Mouse (Mus musculus) G1E (cell line): ENCODE measurements around the gene Arhgef10l. TPM values are rescaled to one million over a fixed set of nuclear protein-coding genes. Genes with fewer than 3 reads are reported as not detected.

ENCODE experiments used
- ATAC-seq: 2 replicates; pipeline ENCODE4 v1.8.0; 2016; ENCODE audit warnings: mild to moderate bottlenecking; ENCODE audit not compliant: insufficient number of reproducible peaks, poor library complexity, low FRiP score, severe bottlenecking; ENCODE audit errors: extremely low read depth
- DNase-seq: peaks from one replicate; pipeline ENCODE4 v3.0.0; 2012; ENCODE audit warnings: low spot score
- H3K27me3 ChIP-seq: 2 replicates; pipeline ENCODE4 v1.6.1; 2012; ENCODE audit warnings: mild to moderate bottlenecking, low read length, inconsistent platforms; ENCODE audit not compliant: insufficient read depth
- H3K36me3 ChIP-seq: replicated peaks from 2 replicates; pipeline ENCODE3; 2012; ENCODE audit warnings: mild to moderate bottlenecking, inconsistent platforms
- H3K4me1 ChIP-seq: 2 replicates; pipeline ENCODE4 v1.6.1; 2012; ENCODE audit warnings: low read depth, low read length, inconsistent platforms, mixed read lengths; ENCODE audit not compliant: insufficient read depth
- H3K4me3 ChIP-seq: 2 replicates; pipeline ENCODE4 v1.5.1; 2012; ENCODE audit warnings: low read depth, mild to moderate bottlenecking, inconsistent platforms, low read length, moderate library complexity, mixed read lengths
- H3K9me3 ChIP-seq: replicated peaks from 2 replicates; pipeline ENCODE4 v1.6.1; 2012; ENCODE audit warnings: inconsistent platforms
- CTCF ChIP-seq: IDR thresholded peaks from 2 replicates; pipeline ENCODE4 v1.5.1; 2012; ENCODE audit warnings: low read depth, low read length, inconsistent platforms, mixed read lengths
- GATA1 ChIP-seq: IDR thresholded peaks from 2 replicates; pipeline ENCODE4 v1.6.1; 2012; ENCODE audit warnings: borderline replicate concordance, low read length, inconsistent platforms, mixed read lengths
- GATA2 ChIP-seq: IDR thresholded peaks from 2 replicates; pipeline ENCODE4 v1.6.1; 2012; ENCODE audit warnings: low read depth, low read length, inconsistent platforms, borderline replicate concordance
- POLR2AphosphoS5 ChIP-seq: IDR thresholded peaks from 2 replicates; pipeline ENCODE4 v1.6.1; 2012; ENCODE audit warnings: low read depth, low read length, inconsistent platforms; ENCODE audit not compliant: insufficient replicate concordance
- TAL1 ChIP-seq: conservative IDR thresholded peaks from 2 replicates; pipeline ENCODE4 v1.6.1; 2012; ENCODE audit warnings: low read depth, low read length, inconsistent platforms, mixed read lengths
- polyA plus RNA-seq: library from polyadenylated mRNA; stranded (reverse); fragments of >175 nt; gene quantifications from 2 replicates; pipeline ENCODE4 v1.2.3, GENCODE M21; 2012
- total RNA-seq, 2 experiments: library from RNA; stranded (forward) in 1 of 2; stranded (reverse) in 1 of 2; fragments of 200-1000 nt in 1 of 2; fragments of >200 nt in 1 of 2; fragmentation: Nextera tagmentation in 1 of 2; gene quantifications; 2 replicates each; pipeline ENCODE4 v1.2.3; 2014 to 2017

The Arhgef10l gene
- total and polyA plus RNA-seq, 3 experiments = 24.7 to 32.6 (median 25.0) TPM

GRCm38 (mm10) chr4:140562461-140563178 is 103.2 kb downstream of the Arhgef10l start:
- DNase-seq (no peak), ATAC-seq (no peak)
- Histone ChIP-seq H3K36me3 (peaks cover 97% of the 10 kb centered on the region), H3K4me3 (no peak overlapping the region), H3K27me3 (no peaks in the 10 kb centered on the region), H3K4me1 (peaks cover 55% of the 10 kb centered on the region), H3K9me3 (peaks cover 12% of the 10 kb centered on the region)
- no peak for TF ChIP-seq TAL1
- no peak for TF ChIP-seq POLR2AphosphoS5
- TF ChIP-seq CTCF = no peak
- TF ChIP-seq GATA2 = no peak
- no peak for TF ChIP-seq GATA1

GRCm38 (mm10) chr4:140561744-140562143 is 104.1 kb downstream of the Arhgef10l start:
- ATAC-seq (no peak), DNase-seq (no peak)
- Histone ChIP-seq H3K36me3 (peaks cover 97% of the 10 kb centered on the region), H3K27me3 (no peaks in the 10 kb centered on the region), H3K4me3 (no peak overlapping the region), H3K9me3 (peaks cover 12% of the 10 kb centered on the region), H3K4me1 (peaks cover 55% of the 10 kb centered on the region)
- no peak for TF ChIP-seq CTCF
- TF ChIP-seq GATA2 = no peak
- TF ChIP-seq TAL1 = no peak
- TF ChIP-seq GATA1 = no peak
- TF ChIP-seq POLR2AphosphoS5 = no peak

- ATAC-seq (no peak), DNase-seq (no peak)
- peaks cover 12% of the 10 kb centered on the region for H3K9me3 ChIP-seq
- peaks cover 59% of the 10 kb centered on the region for H3K4me1 ChIP-seq
- TF ChIP-seq GATA2 = no peak
- no peak for TF ChIP-seq GATA1
- TF ChIP-seq POLR2AphosphoS5 = no peak
- TF ChIP-seq TAL1 = no peak
- no peak overlapping the region for H3K4me3 ChIP-seq
- H3K27me3 ChIP-seq = no peaks in the 10 kb centered on the region
- peaks cover 99% of the 10 kb centered on the region for H3K36me3 ChIP-seq
Observed at GRCm38 (mm10) chr4:140559862-140560261, 106.0 kb downstream of the Arhgef10l start.

- ATAC-seq (no peak; the same call in 1 of the 2 replicates), DNase-seq (no peak)
- TF ChIP-seq GATA2 (no peak), CTCF (no peak), GATA1 (no peak), POLR2AphosphoS5 (no peak), TAL1 (no peak)
- Histone ChIP-seq H3K4me3 (no peak overlapping the region; the same call in 1 of the 2 replicates), H3K9me3 (peaks cover 12% of the 10 kb centered on the region), H3K27me3 (no peaks in the 10 kb centered on the region), H3K4me1 (peaks cover 50% of the 10 kb centered on the region), H3K36me3 (peaks cover 100% of the 10 kb centered on the region)
Observed at GRCm38 (mm10) chr4:140558193-140558592, 107.6 kb downstream of the Arhgef10l start.

GRCm38 (mm10) chr4:140556561-140556960 is 109.3 kb downstream of the Arhgef10l start:
- Histone ChIP-seq H3K36me3 (peaks cover 100% of the 10 kb centered on the region), H3K4me3 (no peak overlapping the region), H3K4me1 (peaks cover 41% of the 10 kb centered on the region), H3K9me3 (peaks cover 4% of the 10 kb centered on the region), H3K27me3 (no peaks in the 10 kb centered on the region)
- DNase-seq (no peak), ATAC-seq (no peak)
- TF ChIP-seq GATA1 = no peak
- no peak for TF ChIP-seq CTCF
- TF ChIP-seq GATA2 = no peak
- no peak for TF ChIP-seq POLR2AphosphoS5
- no peak for TF ChIP-seq TAL1

- TF ChIP-seq CTCF = peak; percentile 79
- TF ChIP-seq TAL1 = no peak
- TF ChIP-seq GATA1 = no peak
- no peak for TF ChIP-seq POLR2AphosphoS5
- TF ChIP-seq GATA2 = no peak
- ATAC-seq (no peak; the same call in 1 of the 2 replicates), DNase-seq (peak; percentile 78)
- Histone ChIP-seq H3K36me3 (peaks cover 100% of the 10 kb centered on the region), H3K27me3 (no peaks in the 10 kb centered on the region), H3K9me3 (no peaks in the 10 kb centered on the region), H3K4me3 (no peak overlapping the region), H3K4me1 (peaks cover 38% of the 10 kb centered on the region)
Observed at GRCm38 (mm10) chr4:140555273-140555672, 110.5 kb downstream of the Arhgef10l start.
